Mouse (Mus musculus): ENCODE data around the gene Bard1. TPM values are rescaled to one million over a fixed set of nuclear protein-coding genes. Genes with fewer than 3 reads are reported as not detected.
A peak's percentile ranks its signal among the peaks of the same experiment; 100 is the strongest.

Gene Bard1
- polyA plus RNA-seq, 1 experiment from 2014 or later = 3.4 TPM

GRCm38 (mm10) chr1:71043951-71044350 lies 59.0 kb downstream of the Bard1 start:
- Histone ChIP-seq H3K9ac (no peak overlapping the region), H3K27ac (no peak overlapping the region), H3K36me3 (peaks cover 58% of the 10 kb centered on the region), H3K4me3 (no peak overlapping the region), H3K4me2 (no peak overlapping the region), H3K27me3 (replicated peaks) (no peaks in the 10 kb centered on the region), H3K9me3 (replicated peaks) (no peaks in the 10 kb centered on the region), H3K4me1 (peaks cover 5% of the 10 kb centered on the region; the same call in 1 of the 2 replicates)
- no peak for ATAC-seq
- WGBS (ENCODE audit: insufficient replicate concordance) = 87% methylated on average over 3 of the region's 3 CpGs

DNA sequence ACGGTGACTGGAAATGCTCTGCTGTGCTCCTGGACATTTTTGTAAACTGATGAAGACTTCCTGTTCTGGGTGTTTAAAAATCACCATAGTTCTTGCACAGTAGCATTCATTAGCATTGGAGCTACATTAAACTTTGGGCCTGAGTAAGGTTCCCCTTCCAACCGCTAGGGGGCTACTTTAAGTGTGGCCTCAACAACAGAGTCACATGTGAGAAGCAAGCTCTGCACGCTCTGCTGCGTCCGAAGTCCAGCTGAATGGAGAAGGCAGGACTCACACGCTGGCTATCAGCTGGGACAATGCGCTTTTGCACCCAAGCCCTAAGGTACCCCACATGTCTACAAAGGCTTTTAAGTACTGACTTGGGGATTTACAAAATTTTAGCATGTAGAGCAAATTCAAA lies 65.9 kb downstream of the Bard1 start:
- peak; percentile 76 for ATAC-seq
- H3K36me3 ChIP-seq = peaks cover 63% of the 10 kb centered on the region
- WGBS (ENCODE audit: insufficient replicate concordance) = 69% methylated on average over 7 of the region's 7 CpGs
- no peak overlapping the region for H3K4me2 ChIP-seq
- no peaks in the 10 kb centered on the region for H3K4me1 ChIP-seq
- H3K27ac ChIP-seq = no peak overlapping the region
- H3K4me3 ChIP-seq = no peak overlapping the region
- H3K27me3 ChIP-seq (replicated peaks) = no peaks in the 10 kb centered on the region
- H3K9ac ChIP-seq = no peak overlapping the region
- H3K9me3 ChIP-seq (replicated peaks) = no peaks in the 10 kb centered on the region

- no peaks in the 10 kb centered on the region for H3K27me3 ChIP-seq (replicated peaks)
Observed at GRCm38 (mm10) chr1:71035565-71035964, 67.4 kb downstream of the Bard1 start.

GRCm38 (mm10) chr1:71022766-71023165 lies 80.2 kb downstream of the Bard1 start:
- ATAC-seq = no peak
- no peaks in the 10 kb centered on the region for H3K9me3 ChIP-seq (replicated peaks)
- no peaks in the 10 kb centered on the region for H3K27me3 ChIP-seq (replicated peaks)
- peaks cover 25% of the 10 kb centered on the region for H3K36me3 ChIP-seq
- H3K27ac ChIP-seq = no peak overlapping the region
- H3K9ac ChIP-seq = no peak overlapping the region
- H3K4me3 ChIP-seq = no peak overlapping the region
- WGBS (ENCODE audit: insufficient replicate concordance) = 43% methylated on average over 5 of the region's 5 CpGs
- no peaks in the 10 kb centered on the region for H3K4me1 ChIP-seq
- no peak overlapping the region for H3K4me2 ChIP-seq

More at GRCm38 (mm10) chr1:71035565-71035964, 67.4 kb downstream of the Bard1 start:
- 72% methylated on average over 1 of the region's 1 CpGs for WGBS (ENCODE audit: insufficient replicate concordance)
- Histone ChIP-seq H3K4me2 (no peak overlapping the region), H3K4me3 (no peak overlapping the region), H3K4me1 (no peaks in the 10 kb centered on the region), H3K9ac (no peak overlapping the region), H3K9me3 (replicated peaks) (no peaks in the 10 kb centered on the region), H3K27ac (no peak overlapping the region), H3K36me3 (peaks cover 73% of the 10 kb centered on the region)
- no peak for ATAC-seq

GRCm38 (mm10) chr1:71014345-71014744 lies 88.6 kb downstream of the Bard1 start:
- H3K27me3 ChIP-seq (replicated peaks) = no peaks in the 10 kb centered on the region
- H3K9ac ChIP-seq = no peak overlapping the region
- no peak overlapping the region for H3K27ac ChIP-seq
- ATAC-seq = no peak
- H3K4me1 ChIP-seq = no peaks in the 10 kb centered on the region
- no peaks in the 10 kb centered on the region for H3K9me3 ChIP-seq (replicated peaks)
- H3K4me3 ChIP-seq = no peak overlapping the region
- no peaks in the 10 kb centered on the region for H3K36me3 ChIP-seq
- no peak overlapping the region for H3K4me2 ChIP-seq

DNA sequence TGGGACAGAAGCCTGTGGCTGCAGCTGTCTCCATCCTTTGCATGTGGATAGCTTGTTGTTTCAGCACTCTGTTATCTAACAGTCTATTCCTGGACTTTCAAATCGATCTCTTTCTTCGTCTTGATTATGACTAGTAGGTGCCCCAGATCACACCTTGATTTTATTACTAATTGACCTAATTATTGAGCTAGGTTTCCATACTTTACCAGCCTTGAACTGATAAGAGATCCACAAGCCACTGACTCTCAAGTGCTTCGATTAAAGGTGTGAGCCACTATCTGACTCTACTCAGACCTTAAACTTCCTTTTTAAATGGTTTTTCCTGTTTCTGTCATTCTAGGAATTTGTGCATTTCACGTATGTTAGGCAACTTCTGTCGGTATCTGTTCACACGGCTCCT lies 96.9 kb downstream of the Bard1 start:
- no peaks in the 10 kb centered on the region for H3K4me1 ChIP-seq
- WGBS (ENCODE audit: insufficient replicate concordance) = 52% methylated on average over 6 of the region's 6 CpGs
- no peak overlapping the region for H3K4me2 ChIP-seq
- H3K9ac ChIP-seq = no peak overlapping the region
- H3K4me3 ChIP-seq = no peak overlapping the region
- no peak for ATAC-seq
- no peaks in the 10 kb centered on the region for H3K9me3 ChIP-seq (replicated peaks)
- H3K27me3 ChIP-seq (replicated peaks) = no peaks in the 10 kb centered on the region
- H3K27ac ChIP-seq = no peak overlapping the region
- H3K36me3 ChIP-seq = no peaks in the 10 kb centered on the region

- no peak overlapping the region for H3K9ac ChIP-seq
- H3K27me3 ChIP-seq (replicated peaks) = no peaks in the 10 kb centered on the region
- WGBS (ENCODE audit: insufficient replicate concordance) = 33% methylated on average over 1 of the region's 1 CpGs
- H3K9me3 ChIP-seq (replicated peaks) = no peaks in the 10 kb centered on the region
- H3K36me3 ChIP-seq = no peaks in the 10 kb centered on the region
- no peak overlapping the region for H3K4me2 ChIP-seq
- no peaks in the 10 kb centered on the region for H3K4me1 ChIP-seq
- H3K27ac ChIP-seq = no peak overlapping the region
- H3K4me3 ChIP-seq = no peak overlapping the region
- no peak for ATAC-seq
Observed at GRCm38 (mm10) chr1:71004177-71004576, 98.8 kb downstream of the Bard1 start.

DNA sequence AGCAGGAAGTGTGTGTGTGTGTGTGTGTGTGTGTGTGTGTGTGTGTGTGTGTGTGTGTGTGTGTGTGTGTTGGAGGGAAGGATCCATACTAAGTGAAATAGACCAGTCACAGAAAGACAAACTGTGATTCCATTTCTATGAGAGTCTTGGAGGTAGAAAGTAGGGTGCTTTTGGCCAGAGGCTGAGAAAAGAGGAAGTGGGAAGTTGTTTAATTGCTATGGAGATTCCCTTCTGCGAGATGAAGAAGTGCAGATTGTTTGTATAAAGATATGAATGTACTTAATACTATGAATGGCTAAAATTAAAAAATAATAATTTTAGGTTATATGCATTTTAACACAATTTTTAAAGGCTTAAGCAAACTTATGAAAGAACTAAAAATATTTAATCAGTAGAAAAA lies 99.2 kb downstream of the Bard1 start:
- H3K27ac ChIP-seq = no peak overlapping the region
- H3K9ac ChIP-seq = no peak overlapping the region
- WGBS (ENCODE audit: insufficient replicate concordance) = 17% methylated on average over 1 of the region's 1 CpGs
- ATAC-seq = no peak
- H3K36me3 ChIP-seq = no peaks in the 10 kb centered on the region
- H3K4me2 ChIP-seq = no peak overlapping the region
- H3K27me3 ChIP-seq (replicated peaks) = no peaks in the 10 kb centered on the region
- H3K9me3 ChIP-seq (replicated peaks) = no peaks in the 10 kb centered on the region
- no peaks in the 10 kb centered on the region for H3K4me1 ChIP-seq
- H3K4me3 ChIP-seq = no peak overlapping the region

GRCm38 (mm10) chr1:70997377-70997993 lies 105.5 kb downstream of the Bard1 start:
- Histone ChIP-seq H3K27ac (no peak overlapping the region), H3K27me3 (replicated peaks) (no peaks in the 10 kb centered on the region), H3K4me2 (no peak overlapping the region), H3K9me3 (replicated peaks) (no peaks in the 10 kb centered on the region), H3K36me3 (no peaks in the 10 kb centered on the region), H3K4me3 (no peak overlapping the region), H3K9ac (no peak overlapping the region), H3K4me1 (no peaks in the 10 kb centered on the region)
- ATAC-seq = no peak
- WGBS (ENCODE audit: insufficient replicate concordance) = 61% methylated on average over 10 of the region's 10 CpGs

GRCm38 (mm10) chr1:70996766-70997165 lies 106.2 kb downstream of the Bard1 start:
- H3K36me3 ChIP-seq = no peaks in the 10 kb centered on the region
- ATAC-seq = no peak
- no peaks in the 10 kb centered on the region for H3K4me1 ChIP-seq
- WGBS (ENCODE audit: insufficient replicate concordance) = 55% methylated on average over 3 of the region's 3 CpGs
- H3K9ac ChIP-seq = no peak overlapping the region
- no peak overlapping the region for H3K4me3 ChIP-seq
- H3K27me3 ChIP-seq (replicated peaks) = no peaks in the 10 kb centered on the region
- H3K4me2 ChIP-seq = no peak overlapping the region
- H3K27ac ChIP-seq = no peak overlapping the region
- H3K9me3 ChIP-seq (replicated peaks) = no peaks in the 10 kb centered on the region
